Mouse (Mus musculus): ENCODE results near the gene Olfr1513. TPM values are rescaled to one million over a fixed set of nuclear protein-coding genes. Genes with fewer than 3 reads are reported as not detected.
"Not testable (repeated sequence)": the region's sequence is repeated elsewhere in the genome, so short reads cannot be mapped to it uniquely, and the experiment has no call there.

Olfr1513 gene
- polyA plus RNA-seq, 1 experiment from 2014 or later: not detected

- 4% methylated on average over 4 of the region's 4 CpGs for WGBS
- Histone ChIP-seq H3K4me1 (peaks cover 38% of the 10 kb centered on the region), H3K27me3 (no peaks in the 10 kb centered on the region), H3K4me3 (peak overlapping the region; percentile 69), H3K27ac (replicated peaks) (peak overlapping the region; percentile 93), H3K9ac (replicated peaks) (peak overlapping the region; percentile 48), H3K9me3 (no peaks in the 10 kb centered on the region), H3K36me3 (no peaks in the 10 kb centered on the region), H3K4me2 (replicated peaks) (peak overlapping the region; percentile 79)
- ATAC-seq (ENCODE audit: low FRiP score, low read depth): 0 out of 2 replicates have a peak, but pooled peaks have one; percentile 16
These were observed 30.3 kb downstream of the Olfr1513 start for GRCm38 (mm10) chr14:52325890-52326289.

GRCm38 (mm10) chr14:52319361-52319760 lies 36.8 kb downstream of the Olfr1513 start:
- H3K27me3 ChIP-seq: no peaks in the 10 kb centered on the region
- H3K4me2 ChIP-seq (replicated peaks): no peak overlapping the region
- H3K27ac ChIP-seq (replicated peaks): no peak overlapping the region
- 85% methylated on average over 6 of the region's 6 CpGs for WGBS
- H3K36me3 ChIP-seq: peaks cover 16% of the 10 kb centered on the region
- H3K4me3 ChIP-seq: no peak overlapping the region
- H3K9ac ChIP-seq (replicated peaks): no peak overlapping the region
- ATAC-seq (ENCODE audit: low FRiP score, low read depth): no peak
- H3K9me3 ChIP-seq: no peaks in the 10 kb centered on the region
- peaks cover 26% of the 10 kb centered on the region for H3K4me1 ChIP-seq

GRCm38 (mm10) chr14:52316441-52317225 lies 39.6 kb downstream of the Olfr1513 start:
- H3K4me2 ChIP-seq (replicated peaks): peak overlapping the region; percentile 82
- H3K9me3 ChIP-seq: no peaks in the 10 kb centered on the region
- peaks cover 53% of the 10 kb centered on the region for H3K4me1 ChIP-seq
- peak overlapping the region; percentile 96 for H3K9ac ChIP-seq (replicated peaks)
- H3K36me3 ChIP-seq: peaks cover 43% of the 10 kb centered on the region
- WGBS: 2% methylated on average over 16 of the region's 16 CpGs
- H3K27me3 ChIP-seq: no peaks in the 10 kb centered on the region
- H3K4me3 ChIP-seq: peak overlapping the region; percentile 79
- peak overlapping the region; percentile 95 for H3K27ac ChIP-seq (replicated peaks)
- ATAC-seq (ENCODE audit: low FRiP score, low read depth): peak; percentile 83

- WGBS: under 1% methylated on average over 29 of the region's 41 CpGs
- Histone ChIP-seq H3K4me1 (peaks cover 54% of the 10 kb centered on the region), H3K27ac (replicated peaks) (peak overlapping the region; percentile 95), H3K4me3 (peak overlapping the region; percentile 79), H3K36me3 (peaks cover 51% of the 10 kb centered on the region), H3K9me3 (no peaks in the 10 kb centered on the region), H3K27me3 (no peaks in the 10 kb centered on the region), H3K9ac (replicated peaks) (peak overlapping the region; percentile 96), H3K4me2 (replicated peaks) (peak overlapping the region; percentile 82)
- ATAC-seq (ENCODE audit: low FRiP score, low read depth): peak; percentile 88
These were observed 40.3 kb downstream of the Olfr1513 start for GRCm38 (mm10) chr14:52315792-52316440.

- Histone ChIP-seq H3K27ac (replicated peaks) (peak overlapping the region; percentile 95), H3K4me2 (replicated peaks) (peak overlapping the region; percentile 82), H3K4me1 (peaks cover 54% of the 10 kb centered on the region), H3K9ac (replicated peaks) (peak overlapping the region; percentile 96), H3K27me3 (no peaks in the 10 kb centered on the region), H3K4me3 (peak overlapping the region; percentile 79), H3K9me3 (no peaks in the 10 kb centered on the region), H3K36me3 (peaks cover 56% of the 10 kb centered on the region)
- ATAC-seq (ENCODE audit: low FRiP score, low read depth): peak; percentile 7
- WGBS: 10% methylated on average over 17 of the region's 17 CpGs
These were observed 40.9 kb downstream of the Olfr1513 start for GRCm38 (mm10) chr14:52315283-52315780.

- Histone ChIP-seq H3K4me3 (peak overlapping the region; percentile 79), H3K27me3 (no peaks in the 10 kb centered on the region), H3K4me1 (peaks cover 54% of the 10 kb centered on the region), H3K9ac (replicated peaks) (peak overlapping the region; percentile 96), H3K9me3 (no peaks in the 10 kb centered on the region), H3K36me3 (peaks cover 61% of the 10 kb centered on the region), H3K27ac (replicated peaks) (peak overlapping the region; percentile 49; the same call in 1 of the 2 replicates), H3K4me2 (replicated peaks) (peak overlapping the region; percentile 82)
- WGBS: 46% methylated on average over 8 of the region's 8 CpGs
- no peak for ATAC-seq (ENCODE audit: low FRiP score, low read depth)
These were observed 41.4 kb downstream of the Olfr1513 start for GRCm38 (mm10) chr14:52314808-52315150.

GRCm38 (mm10) chr14:52313931-52314807 lies 42.0 kb downstream of the Olfr1513 start:
- H3K4me1 ChIP-seq: peaks cover 50% of the 10 kb centered on the region

GRCm38 (mm10) chr14:52310906-52311305 lies 45.3 kb downstream of the Olfr1513 start:
- Histone ChIP-seq H3K9ac (replicated peaks) (no peak overlapping the region), H3K4me3 (no peak overlapping the region), H3K27ac (replicated peaks) (no peak overlapping the region), H3K9me3 (no peaks in the 10 kb centered on the region), H3K27me3 (no peaks in the 10 kb centered on the region), H3K4me1 (peaks cover 41% of the 10 kb centered on the region), H3K36me3 (peaks cover 67% of the 10 kb centered on the region), H3K4me2 (replicated peaks) (no peak overlapping the region)
- no peak for ATAC-seq (ENCODE audit: low FRiP score, low read depth)
- 91% methylated on average over 2 of the region's 2 CpGs for WGBS

More at GRCm38 (mm10) chr14:52313931-52314807, 42.0 kb downstream of the Olfr1513 start:
- Histone ChIP-seq H3K27ac (replicated peaks) (peak overlapping the region; percentile 49; the same call in 1 of the 2 replicates), H3K36me3 (peaks cover 60% of the 10 kb centered on the region), H3K4me2 (replicated peaks) (peak overlapping the region; percentile 82), H3K27me3 (no peaks in the 10 kb centered on the region), H3K9ac (replicated peaks) (peak overlapping the region; percentile 96), H3K9me3 (no peaks in the 10 kb centered on the region), H3K4me3 (peak overlapping the region; percentile 79)
- WGBS: 83% methylated on average over 26 of the region's 26 CpGs
- no peak for ATAC-seq (ENCODE audit: low FRiP score, low read depth)

GRCm38 (mm10) chr14:52310343-52310742 lies 45.9 kb downstream of the Olfr1513 start:
- H3K9me3 ChIP-seq; H3K27ac ChIP-seq (replicated peaks); H3K27me3 ChIP-seq; H3K9ac ChIP-seq (replicated peaks); ATAC-seq (ENCODE audit: low FRiP score, low read depth); H3K4me3 ChIP-seq; H3K4me2 ChIP-seq (replicated peaks): not testable (repeated sequence)
- 96% methylated on average over 6 of the region's 6 CpGs for WGBS
- Histone ChIP-seq H3K4me1 (peaks cover 38% of the 10 kb centered on the region), H3K36me3 (peaks cover 66% of the 10 kb centered on the region)

- H3K9me3 ChIP-seq: no peaks in the 10 kb centered on the region
- no peak overlapping the region for H3K27ac ChIP-seq (replicated peaks)
- H3K4me2 ChIP-seq (replicated peaks): no peak overlapping the region
- H3K9ac ChIP-seq (replicated peaks): no peak overlapping the region
- no peak for ATAC-seq (ENCODE audit: low FRiP score, low read depth)
- no peaks in the 10 kb centered on the region for H3K27me3 ChIP-seq
- 97% methylated on average over 2 of the region's 2 CpGs for WGBS
- peaks cover 23% of the 10 kb centered on the region for H3K36me3 ChIP-seq
- H3K4me3 ChIP-seq: no peak overlapping the region
- peaks cover 8% of the 10 kb centered on the region for H3K4me1 ChIP-seq
These were observed 50.1 kb downstream of the Olfr1513 start for GRCm38 (mm10) chr14:52306100-52306499.

GRCm38 (mm10) chr14:52304644-52305271 lies 51.5 kb downstream of the Olfr1513 start, which contains the start of gene Mettl3:
TSS of gene Mettl3 (minus strand) at chr14:52305128.
- H3K27me3 ChIP-seq: no peaks in the 10 kb centered on the region
- ATAC-seq (ENCODE audit: low FRiP score, low read depth): peak; percentile 96
- H3K4me2 ChIP-seq (replicated peaks): peak within 1 kb of the TSS; percentile 67
- peaks cover 18% of the 10 kb centered on the region for H3K36me3 ChIP-seq
- no peaks in the 10 kb centered on the region for H3K9me3 ChIP-seq
- peak within 1 kb of the TSS; percentile 60 for H3K4me3 ChIP-seq
- peaks cover 8% of the 10 kb centered on the region for H3K4me1 ChIP-seq
- peak within 1 kb of the TSS; percentile 64 for H3K9ac ChIP-seq (replicated peaks)
- WGBS: 0% methylated on average over 46 of the region's 46 CpGs
- H3K27ac ChIP-seq (replicated peaks): peak within 1 kb of the TSS; percentile 89
